Mouse (Mus musculus) kidney, adult 2 months (tissue): Measurements from ENCODE around the gene Pign.

Experiments used
- CTCF ChIP-seq: fragments of 200-500 bp; conservative IDR thresholded peaks from 2 replicates; pipeline ENCODE4 v1.5.1; 2011; ENCODE audit warnings: low read depth, mild to moderate bottlenecking, control low read depth, low read length, moderate library complexity, mixed read lengths; ENCODE audit not compliant: insufficient read depth, insufficient read length
- POLR2A ChIP-seq: fragments of 200-500 bp; IDR thresholded peaks from one replicate; pipeline ENCODE4 v1.6.1; 2011; ENCODE audit warnings: low read depth, low read length, control low read depth

DNA sequence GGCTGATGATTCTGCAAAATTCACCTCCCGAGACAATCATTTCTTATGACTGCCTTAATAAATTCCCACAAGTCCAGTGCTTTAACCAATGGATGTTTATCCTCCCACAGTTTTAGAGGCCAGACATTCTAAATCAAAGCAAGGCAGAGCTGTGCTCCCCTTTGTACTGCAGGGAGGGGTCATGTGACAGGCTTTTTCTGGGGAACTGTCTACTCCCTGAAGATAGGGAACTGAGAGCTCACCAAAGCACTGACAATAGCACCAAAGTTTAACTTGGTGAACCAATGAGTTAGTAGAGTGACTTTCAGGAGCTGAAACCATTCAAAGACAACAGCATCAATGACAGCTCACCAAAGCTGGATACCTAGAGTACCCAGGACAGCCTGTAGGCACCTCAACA, 156.4 kb downstream of the Pign start:
- TF ChIP-seq CTCF: no peak
- no peak for TF ChIP-seq POLR2A
